Mouse (Mus musculus) midbrain, postnatal 0 days (tissue): ENCODE measurements around the gene Bbx. TPM values are rescaled to one million over a fixed set of nuclear protein-coding genes. Genes with fewer than 3 reads are reported as not detected.

Experiments
- ATAC-seq: fragments of 200-750 bp; cut with Nextera tagmentation; 2 replicates; pipeline ENCODE4 v1.8.0; 2017; ENCODE audit warnings: moderate number of reproducible peaks, mild to moderate bottlenecking, moderate TSS enrichment, moderate library complexity; ENCODE audit not compliant: low FRiP score
- DNase-seq: peaks from one replicate; pipeline ENCODE4 v3.0.0-alpha.2; 2015; ENCODE audit warnings: low spot score
- H3K27ac ChIP-seq: fragments of 300-500 bp; sonication (generic); 2 replicates; pipeline ENCODE4 v1.5.1; 2014; ENCODE audit warnings: low read depth, mild to moderate bottlenecking, low read length, mixed read lengths
- H3K27me3 ChIP-seq: fragments of 300-500 bp; sonication (generic); 2 replicates; pipeline ENCODE4 v1.6.1; 2014; ENCODE audit warnings: low read length, control low read depth, mixed read lengths; ENCODE audit not compliant: insufficient read depth
- H3K36me3 ChIP-seq: fragments of 300-500 bp; sonication (generic); 2 replicates; pipeline ENCODE4 v1.6.1; 2014; ENCODE audit warnings: low read length, control low read depth, mixed read lengths; ENCODE audit not compliant: insufficient read depth
- H3K4me1 ChIP-seq: fragments of 300-500 bp; sonication (generic); 2 replicates; pipeline ENCODE4 v1.6.1; 2014; ENCODE audit warnings: mild to moderate bottlenecking, control low read depth, antibody characterized with exemption, low read length, mixed read lengths; ENCODE audit not compliant: insufficient read depth
- H3K4me2 ChIP-seq: fragments of 300-500 bp; sonication (generic); 2 replicates; pipeline ENCODE4 v1.6.1; 2014; ENCODE audit warnings: low read depth, mild to moderate bottlenecking, low read length, mixed read lengths; ENCODE audit not compliant: poor library complexity, severe bottlenecking
- H3K4me3 ChIP-seq: fragments of 300-500 bp; sonication (generic); 2 replicates; pipeline ENCODE4 v1.5.1; 2014; ENCODE audit warnings: low read depth, mild to moderate bottlenecking, low read length, moderate library complexity
- H3K9ac ChIP-seq: fragments of 300-500 bp; sonication (generic); replicated peaks from 2 replicates; pipeline ENCODE4 v1.6.1; 2014; ENCODE audit warnings: mild to moderate bottlenecking, low read length, moderate library complexity, mixed read lengths; ENCODE audit not compliant: poor library complexity, severe bottlenecking
- H3K9me3 ChIP-seq: fragments of 300-500 bp; sonication (generic); 2 replicates; pipeline ENCODE4 v1.6.1; 2016; ENCODE audit warnings: low read length, control low read depth
- CTCF ChIP-seq: IDR thresholded peaks from 2 replicates; pipeline ENCODE4 v1.5.1; 2016; ENCODE audit warnings: antibody characterized with exemption, mild to moderate bottlenecking
- WGBS: fragments of 180-500 bp; shearing (Covaris S2); extraction: QIAGEN DNeasy Blood & Tissue Kit; methylation state at CpG from one replicate; pipeline ENCODE4 v1.1.7; 2014; 5-methylcytosine and 5-hydroxymethylcytosine counted together
- polyA plus RNA-seq: library from polyadenylated mRNA; unstranded; fragments of >200 nt; fragmentation: Nextera tagmentation; extraction: Ambion mirVana; gene quantifications from 2 replicates; pipeline ENCODE4 v1.2.1, GENCODE M21; 2015
- total RNA-seq: library from RNA; depleted of rRNA; stranded (reverse); fragments of >200 nt; gene quantifications from 2 replicates; pipeline ENCODE4 v1.2.3, GENCODE M21; 2014

Gene Bbx
- total and polyA plus RNA-seq, 2 experiments from 2014 or later = 10.7 to 11.8 TPM

- Histone ChIP-seq H3K36me3 (no peaks in the 10 kb centered on the region), H3K4me1 (no peaks in the 10 kb centered on the region; the same call in 1 of the 2 replicates), H3K27ac (no peak overlapping the region), H3K4me3 (no peak overlapping the region), H3K9ac (no peak overlapping the region), H3K27me3 (no peaks in the 10 kb centered on the region), H3K4me2 (no peak overlapping the region), H3K9me3 (no peaks in the 10 kb centered on the region)
- WGBS = 90% methylated on average over 6 of the region's 6 CpGs
- ATAC-seq (no peak), DNase-seq (no peak)
- no peak for TF ChIP-seq CTCF
Observed at GRCm38 (mm10) chr16:50251417-50251975, 180.7 kb downstream of the Bbx start.

- DNase-seq = peak; percentile 3
- 55% methylated on average over 5 of the region's 5 CpGs for whole genome bisulfite sequencing
- no peak overlapping the region for H3K27ac ChIP-seq
- H3K9me3 ChIP-seq = no peaks in the 10 kb centered on the region
- TF ChIP-seq CTCF = no peak
- H3K4me2 ChIP-seq = no peak overlapping the region
- ATAC-seq = no peak
- H3K4me3 ChIP-seq = no peak overlapping the region
- no peaks in the 10 kb centered on the region; the same call in 1 of the 2 replicates for H3K4me1 ChIP-seq
- H3K36me3 ChIP-seq = no peaks in the 10 kb centered on the region
- no peak overlapping the region for H3K9ac ChIP-seq
- no peaks in the 10 kb centered on the region for H3K27me3 ChIP-seq
Observed at GRCm38 (mm10) chr16:50250469-50250868, 181.7 kb downstream of the Bbx start.

GRCm38 (mm10) chr16:50249036-50249435 lies 183.2 kb downstream of the Bbx start:
- H3K4me2 ChIP-seq = no peak overlapping the region
- DNase-seq (no peak), ATAC-seq (no peak)
- no peak overlapping the region for H3K9ac ChIP-seq
- TF ChIP-seq CTCF = no peak
- H3K4me1 ChIP-seq = no peaks in the 10 kb centered on the region; the same call in 1 of the 2 replicates
- WGBS = 95% methylated on average over 3 of the region's 3 CpGs
- H3K9me3 ChIP-seq = no peaks in the 10 kb centered on the region
- H3K27me3 ChIP-seq = no peaks in the 10 kb centered on the region
- no peak overlapping the region for H3K4me3 ChIP-seq
- H3K27ac ChIP-seq = no peak overlapping the region
- no peaks in the 10 kb centered on the region for H3K36me3 ChIP-seq

GRCm38 (mm10) chr16:50242444-50242843 lies 189.7 kb downstream of the Bbx start:
- H3K4me1 ChIP-seq = no peaks in the 10 kb centered on the region
- H3K9me3 ChIP-seq = no peaks in the 10 kb centered on the region
- H3K9ac ChIP-seq = no peak overlapping the region
- WGBS = 76% methylated on average over 4 of the region's 4 CpGs
- no peak overlapping the region for H3K4me3 ChIP-seq
- peak; percentile 52 for DNase-seq
- no peak overlapping the region for H3K27ac ChIP-seq
- TF ChIP-seq CTCF = peak; percentile 62
- ATAC-seq = no peak
- H3K36me3 ChIP-seq = no peaks in the 10 kb centered on the region
- H3K4me2 ChIP-seq = no peak overlapping the region
- H3K27me3 ChIP-seq = no peaks in the 10 kb centered on the region

GRCm38 (mm10) chr16:50241604-50242003 lies 190.6 kb downstream of the Bbx start:
- ATAC-seq (no peak), DNase-seq (no peak)
- H3K4me3 ChIP-seq = no peak overlapping the region
- no peaks in the 10 kb centered on the region for H3K4me1 ChIP-seq
- H3K9ac ChIP-seq = no peak overlapping the region
- no peak overlapping the region for H3K4me2 ChIP-seq
- WGBS = 94% methylated on average over 3 of the region's 3 CpGs
- H3K9me3 ChIP-seq = no peaks in the 10 kb centered on the region
- TF ChIP-seq CTCF = no peak
- no peaks in the 10 kb centered on the region for H3K36me3 ChIP-seq
- no peak overlapping the region for H3K27ac ChIP-seq
- H3K27me3 ChIP-seq = no peaks in the 10 kb centered on the region

- H3K27me3 ChIP-seq = no peaks in the 10 kb centered on the region
- TF ChIP-seq CTCF = no peak
- H3K9ac ChIP-seq = no peak overlapping the region
- WGBS = 53% methylated on average over 3 of the region's 3 CpGs
- ATAC-seq (no peak), DNase-seq (no peak)
- no peaks in the 10 kb centered on the region for H3K36me3 ChIP-seq
- no peak overlapping the region for H3K4me2 ChIP-seq
- H3K9me3 ChIP-seq = no peaks in the 10 kb centered on the region
- H3K27ac ChIP-seq = no peak overlapping the region
- H3K4me1 ChIP-seq = no peaks in the 10 kb centered on the region
- no peak overlapping the region for H3K4me3 ChIP-seq
Observed at GRCm38 (mm10) chr16:50235231-50235630, 197.0 kb downstream of the Bbx start.
